Mouse (Mus musculus) gastrocnemius, adult 18-20 months (tissue): ENCODE measurements around the gene Grem1. TPM values are rescaled to one million over a fixed set of nuclear protein-coding genes. Genes with fewer than 3 reads are reported as not detected.

ENCODE experiments used
- DNase-seq: peaks from one replicate; pipeline ENCODE4 v3.0.0; 2021; ENCODE audit warnings: low spot score
- long read RNA-seq, 2 experiments: library from polyadenylated mRNA; stranded (forward); transcript quantifications; one replicate each; pipeline ENCODE4 v2.0.0; 2021
- total RNA-seq, 2 experiments: library from RNA; stranded (reverse); gene quantifications; 2 replicates each; pipeline ENCODE4 v1.2.3; 2021

The Grem1 gene
- total RNA-seq: under 1 TPM in 1 of 2 experiments, not detected in 1; 0.09 TPM
- long read RNA-seq, experiment 1: 0 reads
- long read RNA-seq, experiment 2: 0 reads

- no peak for DNase-seq
These were observed at the start of gene Grem1 for GRCm38 (mm10) chr2:113758311-113759161. TSS of gene Grem1 (minus strand) at chr2:113758646.

GRCm38 (mm10) chr2:113807640-113808039 lies 49.2 kb upstream of the Grem1 start:
- DNase-seq: peak; percentile 28

- no peak for DNase-seq
These were observed 48.6 kb upstream of the Grem1 start for GRCm38 (mm10) chr2:113806851-113807577.

GRCm38 (mm10) chr2:113805765-113806164 lies 47.3 kb upstream of the Grem1 start:
- DNase-seq: no peak

GRCm38 (mm10) chr2:113803753-113804152 lies 45.3 kb upstream of the Grem1 start:
- no peak for DNase-seq

- DNase-seq: no peak
These were observed 42.4 kb upstream of the Grem1 start for GRCm38 (mm10) chr2:113800846-113801245.

GRCm38 (mm10) chr2:113798605-113799004 lies 40.2 kb upstream of the Grem1 start:
- no peak for DNase-seq

GRCm38 (mm10) chr2:113795186-113795585 lies 36.7 kb upstream of the Grem1 start:
- DNase-seq: no peak

GRCm38 (mm10) chr2:113793521-113793920 lies 35.1 kb upstream of the Grem1 start:
- no peak for DNase-seq

- no peak for DNase-seq
These were observed 30.5 kb upstream of the Grem1 start for GRCm38 (mm10) chr2:113788821-113789387.

GRCm38 (mm10) chr2:113787882-113788281 lies 29.4 kb upstream of the Grem1 start:
- no peak for DNase-seq

- DNase-seq: no peak
These were observed 26.4 kb upstream of the Grem1 start for GRCm38 (mm10) chr2:113784851-113785250.

- no peak for DNase-seq
These were observed 23.1 kb upstream of the Grem1 start for GRCm38 (mm10) chr2:113781521-113781920.

GRCm38 (mm10) chr2:113781107-113781506 lies 22.7 kb upstream of the Grem1 start:
- no peak for DNase-seq

- no peak for DNase-seq
These were observed 20.9 kb upstream of the Grem1 start for GRCm38 (mm10) chr2:113779336-113779735.

- no peak for DNase-seq
These were observed 19.6 kb upstream of the Grem1 start for GRCm38 (mm10) chr2:113778036-113778435.

- DNase-seq: no peak
These were observed 17.9 kb upstream of the Grem1 start for GRCm38 (mm10) chr2:113776297-113776696.

- no peak for DNase-seq
These were observed 15.8 kb upstream of the Grem1 start for GRCm38 (mm10) chr2:113774150-113774805.

- DNase-seq: no peak
These were observed 10.3 kb upstream of the Grem1 start for GRCm38 (mm10) chr2:113768541-113769303.

- no peak for DNase-seq
These were observed 7.4 kb upstream of the Grem1 start for GRCm38 (mm10) chr2:113765885-113766284.

- no peak for DNase-seq
These were observed 6.5 kb upstream of the Grem1 start for GRCm38 (mm10) chr2:113764968-113765367.
